Mouse (Mus musculus) adrenal gland, adult 8-10 months (tissue): Measurements from ENCODE around the gene Cyp4a12a. TPM values are rescaled to one million over a fixed set of nuclear protein-coding genes. Genes with fewer than 3 reads are reported as not detected.
"Not testable (repeated sequence)": the region's sequence is repeated elsewhere in the genome, so short reads cannot be mapped to it uniquely, and the experiment has no call there.

Experiments
- DNase-seq: peaks from one replicate; pipeline ENCODE4 v3.0.0; 2022
- total RNA-seq, 4 experiments: library from RNA; stranded (reverse); gene quantifications; 2 replicates each; pipeline ENCODE4 v1.2.4; 2022

Cyp4a12a gene
- total RNA-seq: under 1 TPM in 1 of 4 experiments, not detected in 3; 0.35 TPM

- DNase-seq: not testable (repeated sequence)
These were observed at the start of gene Cyp4a12a for GRCm38 (mm10) chr4:115298746-115299145. Cyp4a12a (plus strand) TSS chr4:115299046.

DNA sequence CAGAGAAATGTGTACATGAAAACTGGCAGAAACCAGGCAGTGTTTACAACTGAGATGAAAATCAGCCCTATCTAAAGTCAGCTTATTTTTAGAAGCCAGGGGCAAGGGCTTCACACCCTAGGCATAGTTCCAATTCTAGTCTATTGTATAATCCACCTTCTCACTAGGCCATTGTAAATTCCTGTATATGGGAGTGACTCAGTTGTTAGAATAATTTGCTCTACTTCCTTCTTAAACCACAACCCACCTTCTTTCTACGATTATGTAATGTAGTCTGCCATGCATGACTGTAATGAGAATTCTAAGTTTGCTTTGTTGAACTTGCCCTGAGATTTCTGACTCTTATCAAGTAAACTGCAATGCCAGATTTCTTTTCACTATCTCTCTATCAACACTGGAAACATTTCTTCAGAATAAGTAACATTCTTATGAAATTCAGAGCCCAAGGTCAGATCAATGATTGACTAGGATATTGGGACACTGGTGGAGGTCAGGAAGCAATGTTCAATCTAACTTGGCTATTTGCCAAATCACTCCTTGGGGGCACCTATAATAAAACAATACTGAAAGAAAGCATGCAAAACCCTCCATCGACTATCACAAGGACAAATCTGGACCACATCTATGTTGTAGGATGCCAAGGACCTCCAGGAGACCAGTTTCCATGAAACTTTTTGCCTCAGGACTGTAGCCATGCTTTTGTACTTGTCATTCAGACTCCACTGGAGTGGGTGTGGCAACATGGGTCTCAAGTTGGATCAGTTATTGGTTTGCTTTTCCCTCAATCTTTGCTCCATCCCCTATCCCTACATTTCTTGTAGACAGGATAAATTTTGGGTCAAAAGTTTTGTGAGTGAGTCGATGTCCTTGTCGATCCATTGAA is 33.9 kb upstream of the Cyp4a12a start:
- not testable (repeated sequence) for DNase-seq

DNA sequence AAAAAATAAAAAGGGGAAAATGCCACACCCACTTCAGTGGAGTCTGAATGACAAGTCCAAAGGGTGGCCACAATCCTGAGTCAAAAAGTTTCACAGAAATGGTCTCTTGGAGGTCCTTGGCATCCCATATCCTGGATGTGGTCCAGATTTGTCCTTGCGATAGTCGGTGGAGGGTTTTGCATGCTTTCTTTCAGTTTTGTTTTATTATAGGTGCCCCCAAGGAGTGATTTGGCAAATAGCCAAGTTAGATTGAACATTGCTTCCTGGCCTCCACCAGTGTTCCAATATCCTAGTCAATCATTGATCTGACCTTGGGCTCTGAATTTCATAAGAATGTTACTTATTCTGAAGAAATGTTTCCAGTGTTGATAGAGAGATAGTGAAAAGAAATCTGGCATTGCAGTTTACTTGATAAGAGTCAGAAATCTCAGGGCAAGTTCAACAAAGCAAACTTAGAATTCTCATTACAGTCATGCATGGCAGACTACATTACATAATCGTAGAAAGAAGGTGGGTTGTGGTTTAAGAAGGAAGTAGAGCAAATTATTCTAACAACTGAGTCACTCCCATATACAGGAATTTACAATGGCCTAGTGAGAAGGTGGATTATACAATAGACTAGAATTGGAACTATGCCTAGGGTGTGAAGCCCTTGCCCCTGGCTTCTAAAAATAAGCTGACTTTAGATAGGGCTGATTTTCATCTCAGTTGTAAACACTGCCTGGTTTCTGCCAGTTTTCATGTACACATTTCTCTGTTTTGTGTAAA is 20.4 kb upstream of the Cyp4a12a start:
- not testable (repeated sequence) for DNase-seq

- DNase-seq: no peak
These were observed 18.5 kb upstream of the Cyp4a12a start for GRCm38 (mm10) chr4:115280342-115280741.

- not testable (repeated sequence) for DNase-seq
These were observed 18.1 kb upstream of the Cyp4a12a start for GRCm38 (mm10) chr4:115280779-115281178.

GRCm38 (mm10) chr4:115281231-115281767 is 17.5 kb upstream of the Cyp4a12a start:
- not testable (repeated sequence) for DNase-seq

DNA sequence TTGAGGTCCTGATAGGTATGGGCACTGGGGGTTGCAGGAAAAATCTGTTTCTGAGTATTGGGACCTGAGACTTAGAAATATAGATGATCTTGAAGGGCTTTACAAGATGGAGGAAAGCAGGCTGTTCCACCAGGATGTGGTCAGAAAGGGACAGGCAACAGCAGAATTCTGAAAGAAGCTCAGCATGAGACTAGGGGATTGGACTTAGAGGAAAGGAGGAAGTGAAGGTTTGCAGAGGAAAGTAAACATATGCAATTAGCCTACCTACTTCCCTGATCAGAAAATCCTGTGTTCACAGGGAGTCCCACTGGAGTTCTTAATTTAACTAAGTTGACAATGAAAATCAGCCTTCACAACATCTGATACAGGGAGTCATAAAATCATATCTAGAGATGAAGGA is 26.9 kb downstream of the Cyp4a12a start:
- DNase-seq: not testable (repeated sequence)

GRCm38 (mm10) chr4:115365624-115366023 is 66.8 kb downstream of the Cyp4a12a start:
- not testable (repeated sequence) for DNase-seq

DNA sequence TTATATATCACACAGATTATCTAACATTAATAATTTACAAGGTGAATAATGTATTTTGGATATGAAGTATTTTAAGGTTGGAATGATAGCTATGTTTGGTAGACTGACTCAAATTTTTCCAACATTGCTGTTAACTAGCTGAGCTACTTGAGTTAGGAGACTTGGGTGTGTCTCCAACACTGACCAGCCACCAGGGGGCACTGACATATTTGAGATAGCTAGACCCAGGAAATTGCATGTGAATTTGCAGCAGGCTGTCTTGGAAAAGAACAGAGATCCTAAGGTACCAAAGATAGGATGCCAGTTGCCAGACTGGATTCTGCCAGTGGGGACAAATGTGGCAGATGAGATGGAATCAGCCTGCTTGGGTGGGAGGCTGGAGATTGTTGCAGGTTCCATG is 69.2 kb downstream of the Cyp4a12a start:
- DNase-seq: not testable (repeated sequence)

Other genes with a start within 250 kb of the Cyp4a12a start
- 1 to 10 TPM; 1.9 to 4.0 (median 2.6) TPM for gene Tal1, start 242.6 kb upstream of the Cyp4a12a start, total RNA-seq
- gene Pdzk1ip1, start 210.3 kb upstream of the Cyp4a12a start, total RNA-seq: 1 to 10 TPM in 2 of 4 experiments, under 1 TPM in 1, not detected in 1; 0.37 to 1.1 (median 1.0) TPM
- gene Cyp4x1, start 164.8 kb upstream of the Cyp4a12a start, total RNA-seq: not detected
- gene Cyp4a29, start 57.0 kb upstream of the Cyp4a12a start, total RNA-seq: not detected
- gene Cyp4a12b, start 112.6 kb downstream of the Cyp4a12a start, total RNA-seq: under 1 TPM in 2 of 4 experiments, not detected in 2; 0.24 to 0.28 TPM
- gene Cyp4a30b, start 153.6 kb downstream of the Cyp4a12a start, total RNA-seq: not detected
- under 1 TPM in 2 of 4 experiments, not detected in 2; 0.14 to 0.62 TPM for gene Cyp4a14, start 197.1 kb downstream of the Cyp4a12a start, total RNA-seq
- under 1 TPM; 0.26 to 0.71 (median 0.56) TPM for gene Cyp4a10, start 219.2 kb downstream of the Cyp4a12a start, total RNA-seq